Mouse (Mus musculus) liver, adult 2 months (tissue): Measurements from ENCODE around the gene Acvr2a. TPM values are rescaled to one million over a fixed set of nuclear protein-coding genes. Genes with fewer than 3 reads are reported as not detected.
A peak's percentile ranks its signal among the peaks of the same experiment; 100 is the strongest.

Experiments used
- DNase-seq: peaks from one replicate; pipeline ENCODE4 v3.0.0-alpha.2; 2011; ENCODE audit warnings: low read depth, low spot score; ENCODE audit errors: extremely low read depth
- H3K27ac ChIP-seq: fragments of 200-500 bp; replicated peaks from 2 replicates; pipeline ENCODE4 v1.5.1; 2012; ENCODE audit warnings: low read depth, mild to moderate bottlenecking, control low read depth, inconsistent platforms, low read length; ENCODE audit not compliant: insufficient read depth
- H3K27me3 ChIP-seq: fragments of 200-500 bp; 2 replicates; pipeline ENCODE4 v1.6.1; 2012; ENCODE audit warnings: mild to moderate bottlenecking, moderate library complexity, low read length, inconsistent platforms; ENCODE audit not compliant: control insufficient read depth, insufficient read depth
- H3K36me3 ChIP-seq: fragments of 200-500 bp; 2 replicates; pipeline ENCODE4 v1.6.1; 2012; ENCODE audit warnings: low read length, inconsistent platforms; ENCODE audit not compliant: control insufficient read depth, insufficient read depth
- H3K4me1 ChIP-seq: fragments of 200-500 bp; 2 replicates; pipeline ENCODE4 v1.6.1; 2011; ENCODE audit warnings: low read length; ENCODE audit not compliant: control insufficient read depth, insufficient read depth
- H3K4me3 ChIP-seq: fragments of 200-500 bp; 2 replicates; pipeline ENCODE4 v1.5.1; 2011; ENCODE audit warnings: low read depth, mild to moderate bottlenecking, control low read depth, low read length, moderate library complexity; ENCODE audit not compliant: insufficient read depth
- H3K79me2 ChIP-seq: fragments of 200-500 bp; 2 replicates; pipeline ENCODE4 v1.6.1; 2012; ENCODE audit warnings: inconsistent platforms, mild to moderate bottlenecking, low read length, moderate library complexity; ENCODE audit not compliant: control insufficient read depth, insufficient read depth
- H3K9ac ChIP-seq: fragments of 200-500 bp; 2 replicates; pipeline ENCODE4 v1.6.1; 2012; ENCODE audit warnings: low read depth, mild to moderate bottlenecking, control low read depth, inconsistent platforms, low read length
- CTCF ChIP-seq: fragments of 200-500 bp; IDR thresholded peaks from 2 replicates; pipeline ENCODE4 v1.5.1; 2011; ENCODE audit warnings: low read depth, low read length, control low read depth
- POLR2A ChIP-seq: fragments of 200-500 bp; IDR thresholded peaks from 2 replicates; pipeline ENCODE4 v1.6.1; 2011; ENCODE audit warnings: low read length, control low read depth; ENCODE audit not compliant: insufficient read depth; ENCODE audit errors: extremely low read depth
- WGBS: fragments of 180-500 bp; shearing (Covaris S2); methylation state at CpG from one replicate; pipeline ENCODE4 v1.1.7; 2018; 5-methylcytosine and 5-hydroxymethylcytosine counted together
- polyA plus RNA-seq: library from polyadenylated mRNA; depleted of rRNA; stranded (reverse); fragments of >200 nt; gene quantifications from 2 replicates; pipeline ENCODE4 v1.2.3, GENCODE M21; 2012
- total RNA-seq: library from RNA; depleted of rRNA; stranded (reverse); fragments of >200 nt; gene quantifications from 2 replicates; pipeline ENCODE4 v1.2.3, GENCODE M21; 2014

Acvr2a gene
- total and polyA plus RNA-seq, 2 experiments: 3.4 to 11.4 TPM

- 95% methylated on average over 3 of the region's 3 CpGs for WGBS
- Histone ChIP-seq H3K36me3 (peaks cover 32% of the 10 kb centered on the region), H3K4me1 (no peaks in the 10 kb centered on the region), H3K79me2 (no peaks in the 10 kb centered on the region), H3K27me3 (no peaks in the 10 kb centered on the region), H3K4me3 (no peak overlapping the region), H3K9ac (no peak overlapping the region), H3K27ac (no peak overlapping the region)
- TF ChIP-seq CTCF (no peak), POLR2A (no peak)
- DNase-seq: no peak
Measured at GRCm38 (mm10) chr2:48895186-48895585, 81.3 kb downstream of the Acvr2a start.

- peaks cover 33% of the 10 kb centered on the region for H3K36me3 ChIP-seq
- H3K4me3 ChIP-seq: no peak overlapping the region
- no peaks in the 10 kb centered on the region for H3K4me1 ChIP-seq
- no peak overlapping the region for H3K27ac ChIP-seq
- WGBS: 56% methylated on average over 2 of the region's 2 CpGs
- H3K9ac ChIP-seq: no peak overlapping the region
- no peaks in the 10 kb centered on the region for H3K27me3 ChIP-seq
- TF ChIP-seq POLR2A (no peak), CTCF (peak; percentile 12; the same call in 1 of the 2 replicates)
- DNase-seq: peak; percentile 21
- H3K79me2 ChIP-seq: no peaks in the 10 kb centered on the region
Measured at GRCm38 (mm10) chr2:48908866-48909265, 95.0 kb downstream of the Acvr2a start.

DNA sequence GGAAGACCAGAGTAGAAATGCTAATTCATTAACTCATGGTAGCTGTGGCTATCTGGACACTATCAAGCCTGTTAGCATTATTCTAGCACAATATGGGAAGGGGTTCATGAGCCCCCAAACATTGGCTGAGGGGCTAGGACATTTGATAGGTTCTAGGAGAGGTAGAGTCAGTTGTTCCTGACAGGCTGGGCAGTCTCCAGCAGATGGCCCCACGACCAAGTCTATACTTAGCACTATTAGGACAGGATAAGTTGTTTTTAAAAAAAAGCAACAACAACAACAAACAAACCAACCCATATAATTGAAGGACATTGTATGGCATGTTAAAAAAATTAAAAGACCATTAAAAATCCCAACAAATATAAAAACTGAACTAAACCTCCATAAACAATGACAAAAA, 100.3 kb downstream of the Acvr2a start:
- WGBS: 70% methylated on average over 1 of the region's 1 CpGs
- Histone ChIP-seq H3K27ac (no peak overlapping the region), H3K9ac (no peak overlapping the region), H3K79me2 (no peaks in the 10 kb centered on the region), H3K27me3 (no peaks in the 10 kb centered on the region), H3K36me3 (peaks cover 23% of the 10 kb centered on the region), H3K4me3 (no peak overlapping the region), H3K4me1 (no peaks in the 10 kb centered on the region)
- TF ChIP-seq CTCF (no peak), POLR2A (no peak)
- no peak for DNase-seq

DNA sequence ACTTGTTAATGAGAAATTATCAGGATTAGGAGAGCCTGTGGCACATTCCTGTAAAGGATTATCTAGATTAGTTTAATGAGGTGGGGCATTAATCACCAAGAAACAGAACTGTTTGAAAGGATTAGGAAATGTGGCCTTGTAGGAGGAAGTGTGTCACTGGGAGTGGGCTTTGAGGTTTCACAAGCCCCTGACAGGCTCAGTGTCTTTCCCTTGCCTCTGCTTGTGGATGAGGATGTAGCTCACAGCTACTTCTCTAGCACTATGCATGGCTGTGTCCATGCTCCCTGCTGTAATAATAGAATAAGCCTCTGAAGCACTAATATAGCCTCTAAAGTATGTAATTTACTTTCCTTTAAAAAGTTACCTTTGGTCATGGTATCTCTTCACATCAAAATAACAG, 101.9 kb downstream of the Acvr2a start:
- Histone ChIP-seq H3K4me1 (no peaks in the 10 kb centered on the region), H3K79me2 (no peaks in the 10 kb centered on the region), H3K27ac (no peak overlapping the region), H3K9ac (no peak overlapping the region), H3K36me3 (peaks cover 22% of the 10 kb centered on the region), H3K27me3 (no peaks in the 10 kb centered on the region), H3K4me3 (no peak overlapping the region)
- no peak for DNase-seq
- TF ChIP-seq POLR2A (no peak), CTCF (no peak)

- Histone ChIP-seq H3K27ac (no peak overlapping the region), H3K27me3 (no peaks in the 10 kb centered on the region), H3K36me3 (peaks cover 22% of the 10 kb centered on the region), H3K4me1 (no peaks in the 10 kb centered on the region), H3K4me3 (no peak overlapping the region), H3K9ac (no peak overlapping the region), H3K79me2 (no peaks in the 10 kb centered on the region; the same call in 1 of the 2 replicates)
- no peak for DNase-seq
- TF ChIP-seq CTCF (no peak), POLR2A (no peak)
- 84% methylated on average over 2 of the region's 2 CpGs for WGBS
Measured at GRCm38 (mm10) chr2:48935058-48935457, 121.1 kb downstream of the Acvr2a start.

GRCm38 (mm10) chr2:48947761-48948160, 133.9 kb downstream of the Acvr2a start:
- Histone ChIP-seq H3K27ac (no peak overlapping the region), H3K4me3 (no peak overlapping the region), H3K27me3 (no peaks in the 10 kb centered on the region), H3K4me1 (peaks cover 3% of the 10 kb centered on the region; the same call in 1 of the 2 replicates), H3K36me3 (no peaks in the 10 kb centered on the region), H3K79me2 (peaks cover 12% of the 10 kb centered on the region; the same call in 1 of the 2 replicates), H3K9ac (no peak overlapping the region)
- TF ChIP-seq POLR2A (no peak), CTCF (no peak)
- 47% methylated on average over 3 of the region's 3 CpGs for WGBS
- DNase-seq: no peak
